Mouse (Mus musculus) Muller cell, postnatal 12 days (primary cell): ENCODE results near the gene 2210017I01Rik.
A peak's percentile ranks its signal among the peaks of the same experiment; 100 is the strongest.

Experiments
- DNase-seq: peaks from one replicate; pipeline ENCODE4 v3.0.0-alpha.2; 2015; ENCODE audit errors: inconsistent ontology term

The 2210017I01Rik gene

GRCm38 (mm10) chr3:92607392-92607791 is at the start of gene 2210017I01Rik:
2210017I01Rik (minus strand) TSS chr3:92607492.
- DNase-seq, result no peak

- DNase-seq, result no peak
Measured at GRCm38 (mm10) chr3:92656826-92657225, 49.5 kb upstream of the 2210017I01Rik start, which contains the start of gene Lce1b. Lce1b (minus strand) TSS chr3:92656926.

- no peak for DNase-seq
Measured at GRCm38 (mm10) chr3:92648207-92648606, 40.9 kb upstream of the 2210017I01Rik start, which contains the start of gene Lce1a1. Lce1a1 (minus strand) TSS chr3:92648307.

GRCm38 (mm10) chr3:92639854-92640253 is 32.6 kb upstream of the 2210017I01Rik start:
- DNase-seq, result no peak

- DNase-seq, result no peak
Measured at GRCm38 (mm10) chr3:92638653-92638991, 31.3 kb upstream of the 2210017I01Rik start.

- no peak for DNase-seq
Measured at GRCm38 (mm10) chr3:92637745-92638652, 30.7 kb upstream of the 2210017I01Rik start.

GRCm38 (mm10) chr3:92621560-92621959 is 14.3 kb upstream of the 2210017I01Rik start, which contains the start of gene Lce6a:
Lce6a (minus strand) TSS chr3:92621660.
- DNase-seq, result no peak

GRCm38 (mm10) chr3:92609804-92610203 is 2.5 kb upstream of the 2210017I01Rik start:
- peak; percentile 12 for DNase-seq

GRCm38 (mm10) chr3:92602169-92602568 is 5.1 kb downstream of the 2210017I01Rik start:
- peak; percentile 17 for DNase-seq

- DNase-seq, result no peak
Measured at GRCm38 (mm10) chr3:92600456-92600855, 6.8 kb downstream of the 2210017I01Rik start.

- no peak for DNase-seq
Measured at GRCm38 (mm10) chr3:92599973-92600372, 7.3 kb downstream of the 2210017I01Rik start.

GRCm38 (mm10) chr3:92598429-92598828 is 8.9 kb downstream of the 2210017I01Rik start:
- DNase-seq, result no peak

- DNase-seq, result no peak
Measured at GRCm38 (mm10) chr3:92588858-92589257, 18.4 kb downstream of the 2210017I01Rik start, which contains the start of gene Smcp. Smcp (minus strand) TSS chr3:92588997.

- no peak for DNase-seq
Measured at GRCm38 (mm10) chr3:92587190-92587589, 20.1 kb downstream of the 2210017I01Rik start.

- no peak for DNase-seq
Measured at GRCm38 (mm10) chr3:92585055-92585454, 22.2 kb downstream of the 2210017I01Rik start.

- no peak for DNase-seq
Measured at GRCm38 (mm10) chr3:92583164-92583826, 24.0 kb downstream of the 2210017I01Rik start.

GRCm38 (mm10) chr3:92579508-92579907 is 27.8 kb downstream of the 2210017I01Rik start:
- DNase-seq, result no peak

- DNase-seq, result no peak
Measured at GRCm38 (mm10) chr3:92578652-92579413, 28.5 kb downstream of the 2210017I01Rik start.

- no peak for DNase-seq
Measured at GRCm38 (mm10) chr3:92573449-92574041, 33.7 kb downstream of the 2210017I01Rik start, which contains the start of gene Ivl. Ivl (minus strand) TSS chr3:92573735.

- DNase-seq, result no peak
Measured at GRCm38 (mm10) chr3:92572514-92573155, 34.7 kb downstream of the 2210017I01Rik start.

GRCm38 (mm10) chr3:92568752-92569151 is 38.5 kb downstream of the 2210017I01Rik start:
- DNase-seq, result no peak
